Mouse (Mus musculus): ENCODE data around the gene Dpysl5. TPM values are rescaled to one million over a fixed set of nuclear protein-coding genes. Genes with fewer than 3 reads are reported as not detected.

Gene Dpysl5
- total RNA-seq, 2 experiments from 2014 or later: 0.77 to 0.87 TPM

DNA sequence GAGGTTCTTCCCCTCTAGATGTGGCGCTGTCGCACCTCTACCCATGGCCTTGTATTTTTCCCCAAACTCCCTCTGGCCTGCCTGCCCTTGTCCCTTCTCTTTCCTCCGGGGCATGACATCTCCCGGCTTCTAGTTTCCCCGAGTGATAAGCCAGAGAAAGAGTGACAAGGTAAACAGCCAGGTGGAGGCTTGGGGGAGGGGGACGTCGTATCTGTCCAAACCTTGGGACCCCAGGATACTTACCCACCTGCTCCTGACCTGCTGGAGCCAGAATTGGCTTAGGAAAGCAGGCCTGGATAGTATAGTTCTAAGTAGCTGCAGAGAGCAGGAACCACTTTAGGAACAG is 103.7 kb downstream of the Dpysl5 start:
- DNase-seq: no peak
- intact Hi-C loops (cut with DNase I): no loop called here

DNA sequence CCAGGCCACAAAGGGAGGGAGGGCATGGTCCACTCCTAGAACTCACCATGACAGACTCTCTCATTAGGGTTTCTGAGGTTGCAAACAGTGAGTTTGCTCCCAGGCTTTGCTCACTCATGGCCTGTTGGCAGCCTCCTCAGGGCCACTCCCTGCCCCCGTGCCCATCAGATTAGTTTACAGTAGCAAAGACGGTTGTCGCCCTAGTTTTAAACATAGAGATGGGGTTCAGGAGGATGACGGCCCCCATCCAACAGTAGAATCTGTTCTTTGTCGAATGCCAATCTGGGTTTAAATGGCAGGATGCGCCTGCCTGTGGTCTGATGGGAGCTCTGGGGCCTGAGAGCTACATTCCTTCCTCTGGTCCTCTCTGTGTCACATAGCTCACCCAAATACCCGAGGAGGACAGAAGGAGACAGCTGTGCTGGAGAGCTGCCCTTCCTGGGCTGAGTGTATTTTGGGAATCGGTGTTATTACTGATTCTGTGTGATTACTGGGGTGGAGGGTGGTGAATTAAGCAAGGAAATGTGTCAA is 105.0 kb downstream of the Dpysl5 start:
- peak; percentile 55 to 68 for DNase-seq
- intact Hi-C loops (cut with DNase I): no loop called here

DNA sequence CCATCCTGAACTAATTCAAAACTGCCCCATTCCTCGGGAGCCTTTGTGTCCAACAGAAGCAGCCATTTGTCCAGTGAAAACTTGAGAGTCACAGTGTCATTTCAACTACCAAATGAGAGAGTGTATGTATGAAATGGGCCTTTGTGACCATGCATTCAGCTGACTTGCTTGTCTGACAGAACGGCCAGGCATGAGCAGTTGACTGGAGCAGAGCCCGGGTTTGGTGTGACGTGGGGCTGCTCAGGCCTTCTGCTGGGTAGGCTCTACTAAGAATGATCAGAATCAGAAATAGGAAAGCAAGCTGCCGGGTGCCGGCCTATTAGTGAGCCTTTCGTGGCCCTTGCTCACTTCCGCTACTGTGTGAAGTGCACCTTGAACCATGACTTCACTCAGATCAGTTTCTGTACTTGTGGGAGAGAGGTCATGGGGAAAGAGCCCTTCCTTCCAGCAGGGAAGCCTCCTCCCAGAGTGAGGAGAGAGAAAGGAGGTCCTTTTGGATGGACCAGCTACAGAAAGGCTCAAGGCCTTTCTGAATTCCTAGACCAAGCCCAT is 107.5 kb downstream of the Dpysl5 start:
- intact Hi-C loops (cut with DNase I): no loop called here
- no peak for DNase-seq

DNA sequence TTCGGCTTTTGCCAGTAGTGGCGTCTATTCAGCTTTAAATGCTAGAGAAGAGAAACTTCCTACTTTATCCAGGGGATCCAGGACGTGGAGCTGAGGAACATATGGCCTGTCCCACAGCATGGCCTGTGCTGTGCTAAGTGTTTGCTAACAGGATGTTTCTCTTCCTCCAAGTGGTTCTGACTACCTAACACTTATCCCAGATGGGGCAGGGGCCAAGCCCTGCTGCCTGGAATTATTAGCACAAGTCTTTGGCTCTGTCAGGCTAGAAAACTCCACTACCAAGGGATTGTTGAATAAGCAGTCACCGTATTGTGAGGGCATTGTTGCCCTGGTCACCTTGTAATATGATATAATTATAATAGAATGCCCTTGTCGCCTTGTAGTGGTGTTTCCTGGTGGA is 111.3 kb downstream of the Dpysl5 start:
- no peak for DNase-seq
- intact Hi-C loops (cut with DNase I): no loop called here

DNA sequence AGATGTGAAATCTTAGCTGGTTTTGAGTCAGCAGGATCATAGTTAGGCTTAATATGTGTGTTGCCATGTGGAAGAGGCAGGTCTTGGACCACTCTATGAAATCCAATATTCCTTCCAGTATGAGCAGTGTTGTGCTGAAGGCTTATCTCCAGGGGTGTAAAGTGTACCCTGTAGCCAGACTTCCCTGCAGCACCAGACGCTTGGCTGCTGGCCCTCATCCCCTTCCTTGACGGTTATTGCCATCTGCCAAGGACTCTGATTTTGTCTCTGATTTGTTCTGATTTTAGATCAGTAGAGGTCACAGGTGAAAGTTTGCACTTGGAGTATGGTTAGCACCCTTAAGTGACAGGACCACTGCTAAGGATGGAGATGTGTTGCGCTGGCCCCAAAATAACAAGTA is 111.7 kb downstream of the Dpysl5 start:
- intact Hi-C loops (cut with DNase I): no loop called here
- DNase-seq: no peak

DNA sequence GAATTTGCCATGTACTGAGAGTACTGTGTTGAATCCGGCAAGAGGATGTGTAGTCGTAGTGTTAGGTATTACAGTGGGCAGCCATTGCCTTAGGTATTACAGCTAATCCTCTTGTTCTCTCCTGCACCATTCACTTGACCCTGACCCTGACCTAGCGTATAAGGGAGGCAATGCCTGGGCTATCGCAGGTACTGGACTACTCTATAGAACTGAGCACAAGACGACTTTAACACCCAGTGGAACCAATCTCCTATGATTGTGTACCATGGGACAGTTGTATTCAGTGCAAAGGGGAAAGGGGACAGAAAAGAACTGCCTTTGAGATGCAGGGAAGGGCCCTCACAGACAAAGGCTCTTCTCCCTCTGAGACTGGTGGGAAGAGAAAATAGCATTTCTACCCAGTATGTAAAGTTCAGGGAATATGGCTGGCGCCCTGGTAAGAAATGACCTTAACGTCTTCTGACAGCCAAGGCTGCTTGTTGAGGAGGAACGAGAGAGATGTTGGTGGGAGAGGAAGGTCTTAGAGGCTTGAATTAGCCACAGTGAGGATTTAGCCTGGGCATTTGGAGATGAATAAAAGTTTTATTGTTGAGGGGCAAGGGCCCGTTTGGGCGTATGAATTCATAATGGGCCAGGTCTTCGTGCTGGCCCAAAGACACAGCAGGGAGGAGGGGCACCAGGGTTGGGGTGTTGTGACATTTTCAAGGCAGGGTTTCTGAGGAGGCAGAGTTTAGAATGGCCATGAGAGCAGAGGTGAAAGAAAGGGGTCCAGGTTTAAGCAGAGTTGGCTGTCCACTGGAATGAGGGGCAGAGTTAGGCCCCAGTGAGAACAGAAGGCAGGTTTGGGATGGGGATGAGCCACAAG is 113.0 kb downstream of the Dpysl5 start:
- intact Hi-C loops (cut with DNase I): no loop called here
- no peak for DNase-seq

DNA sequence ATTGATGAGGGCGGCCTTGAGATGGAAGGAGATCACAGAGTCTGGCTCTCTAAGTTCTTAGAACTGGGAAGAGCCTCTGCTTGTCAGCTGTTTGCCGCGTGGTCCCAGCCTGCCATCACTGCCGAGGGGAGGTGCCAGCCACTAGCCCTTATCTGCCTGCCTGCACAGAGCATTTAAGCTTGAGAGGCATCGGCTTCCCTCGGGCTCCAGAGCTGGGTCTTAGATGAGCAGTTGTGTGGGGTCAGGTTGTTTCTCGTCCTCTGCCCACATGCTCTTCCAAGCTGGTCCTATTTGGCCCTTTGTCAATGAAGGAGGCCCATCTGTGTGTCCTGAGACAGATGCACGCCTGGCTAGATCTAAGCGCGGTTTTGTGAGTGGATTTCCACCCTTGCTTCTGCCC is 113.8 kb downstream of the Dpysl5 start:
- no peak for DNase-seq
- intact Hi-C loops (cut with DNase I): no loop called here

DNA sequence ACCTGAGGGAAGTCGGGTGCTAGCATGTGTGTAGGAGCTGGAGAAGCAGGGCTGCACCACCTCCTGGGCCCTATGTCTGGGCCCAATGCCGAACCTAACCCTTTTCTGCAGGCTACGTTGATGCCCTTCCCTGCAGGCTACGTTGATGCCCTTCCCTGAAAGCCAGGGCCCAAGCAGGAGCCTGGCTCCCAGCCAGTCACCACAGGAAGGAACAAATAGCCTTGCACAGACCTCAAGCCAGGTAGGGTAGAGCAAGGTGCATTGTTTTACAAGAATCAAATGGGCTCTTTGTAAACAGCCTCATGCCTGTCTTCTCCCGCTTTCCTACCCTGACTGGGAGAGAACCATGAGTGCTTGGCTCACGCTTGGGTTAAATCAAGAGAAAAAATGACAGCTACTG is 114.5 kb downstream of the Dpysl5 start:
- no peak for DNase-seq
- intact Hi-C loops (cut with DNase I): no loop called here

DNA sequence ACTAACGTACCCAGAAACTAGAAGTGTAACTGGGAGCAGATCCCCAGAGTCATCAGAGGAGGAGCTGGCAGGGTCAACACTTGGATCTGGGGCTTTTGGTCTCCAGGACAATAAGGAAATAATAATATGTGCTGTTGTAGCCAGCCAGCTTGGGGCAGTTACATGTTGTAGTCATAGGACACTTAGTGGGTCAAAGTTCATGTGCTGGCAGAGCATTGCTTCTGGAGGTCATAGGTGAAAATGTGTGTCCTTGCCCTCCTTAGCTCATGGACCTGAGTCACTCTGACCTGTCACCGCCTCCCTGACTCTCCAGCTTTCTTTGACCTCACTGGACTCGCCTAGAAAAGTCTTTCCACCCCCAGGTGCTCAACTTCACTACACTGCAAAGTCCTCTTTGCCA is 122.1 kb downstream of the Dpysl5 start:
- intact Hi-C loops (cut with DNase I): no loop called here
- DNase-seq: no peak

DNA sequence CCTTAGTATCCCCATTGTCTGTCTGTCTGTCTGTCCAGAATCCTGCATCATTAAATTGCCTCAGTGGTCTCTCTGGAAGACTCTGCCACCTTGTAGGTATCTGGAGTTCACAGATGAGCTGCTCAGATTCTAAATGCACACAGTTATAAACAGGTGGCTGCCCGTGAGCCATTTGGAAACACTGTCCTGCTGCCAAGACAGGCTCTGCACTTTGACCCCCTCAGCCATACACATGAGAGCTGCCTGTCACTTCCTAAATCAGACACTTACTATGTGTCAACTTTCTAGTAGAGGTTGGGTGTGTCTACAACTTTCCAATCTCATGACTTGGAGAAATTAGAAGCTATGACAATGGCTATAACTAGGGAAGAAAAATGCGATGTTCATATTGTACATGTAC is 128.4 kb downstream of the Dpysl5 start:
- intact Hi-C loops (cut with DNase I): no loop called here

DNA sequence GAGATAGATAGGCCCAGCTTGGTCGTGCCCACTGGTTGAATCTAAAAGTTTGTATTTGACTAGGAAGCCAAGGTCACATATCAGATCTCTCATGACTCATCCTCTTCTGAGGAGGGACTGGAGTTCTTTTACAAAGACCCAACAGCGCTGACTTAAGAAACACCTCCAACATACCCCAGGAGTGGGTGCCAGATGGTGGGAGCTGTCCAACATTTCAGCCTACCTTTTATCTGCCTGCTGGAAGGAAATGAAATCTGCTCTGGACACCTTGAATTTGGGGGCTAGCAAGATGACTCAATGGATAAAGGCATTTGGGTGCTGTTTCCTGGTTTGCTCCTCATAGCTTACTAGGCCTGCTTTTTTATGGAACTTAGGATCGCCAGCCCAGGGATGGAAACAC is 130.5 kb downstream of the Dpysl5 start:
- DNase-seq: no peak
- intact Hi-C loops (cut with DNase I): no loop called here

More for the DNA sequence above, 128.4 kb downstream of the Dpysl5 start:
- DNase-seq: no peak

Other genes starting within 250 kb of the Dpysl5 start
- under 1 TPM in 1 of 2 experiments, not detected in 1; 0.02 TPM for gene Otof, start 249.6 kb upstream of the Dpysl5 start, total RNA-seq (2021)
- not detected for gene 1700001C02Rik, start 245.5 kb upstream of the Dpysl5 start, total RNA-seq (2021)
- gene Cib4, start 165.7 kb upstream of the Dpysl5 start, total RNA-seq (2021): not detected
- gene Kcnk3, start 123.4 kb upstream of the Dpysl5 start, total RNA-seq (2021): 100 to 1,000 TPM; 159 to 183 TPM
- 10 to 100 TPM; 42.1 to 45.4 TPM for gene Slc35f6, start 63.6 kb upstream of the Dpysl5 start, total RNA-seq (2021)
- 10 to 100 TPM; 85.5 to 86.1 TPM for gene Cenpa, start 44.8 kb upstream of the Dpysl5 start, total RNA-seq (2021)
- 10 to 100 TPM; 24.8 to 26.5 TPM for gene Mapre3, start 103.1 kb downstream of the Dpysl5 start, total RNA-seq (2021)
- gene Tmem214, start 156.4 kb downstream of the Dpysl5 start, total RNA-seq (2021): 10 to 100 TPM; 48.9 TPM
- 1 to 10 TPM; 9.4 to 9.7 TPM for gene Agbl5, start 177.1 kb downstream of the Dpysl5 start, total RNA-seq (2021)
- gene Ost4, start 196.2 kb downstream of the Dpysl5 start, total RNA-seq (2021): 100 to 1,000 TPM; 162 to 178 TPM
- 10 to 100 TPM; 68.4 to 76.3 TPM for gene Emilin1, start 201.8 kb downstream of the Dpysl5 start, total RNA-seq (2021)
- gene Khk, start 209.9 kb downstream of the Dpysl5 start, total RNA-seq (2021): 10 to 100 TPM in 1 of 2 experiments, 1 to 10 TPM in 1; 9.5 to 12.7 TPM
- under 1 TPM; 0.60 to 0.64 TPM for gene Cgref1, start 234.0 kb downstream of the Dpysl5 start, total RNA-seq (2021)
- gene Preb, start 248.8 kb downstream of the Dpysl5 start, total RNA-seq (2021): 10 to 100 TPM; 64.9 to 71.3 TPM